Mouse (Mus musculus) CD8-positive naive resting alpha-beta T cell, adult 2 months (primary cell): ENCODE data around the gene Chd1.
A peak's percentile ranks its signal among the peaks of the same experiment; 100 is the strongest.

Source experiments
- DNase-seq, 2 experiments: peaks; one replicate each; pipeline ENCODE4 v3.0.0; 2022; ENCODE audit warnings: low read depth in 2 of 2, low spot score in 2 of 2

Chd1 gene

DNA sequence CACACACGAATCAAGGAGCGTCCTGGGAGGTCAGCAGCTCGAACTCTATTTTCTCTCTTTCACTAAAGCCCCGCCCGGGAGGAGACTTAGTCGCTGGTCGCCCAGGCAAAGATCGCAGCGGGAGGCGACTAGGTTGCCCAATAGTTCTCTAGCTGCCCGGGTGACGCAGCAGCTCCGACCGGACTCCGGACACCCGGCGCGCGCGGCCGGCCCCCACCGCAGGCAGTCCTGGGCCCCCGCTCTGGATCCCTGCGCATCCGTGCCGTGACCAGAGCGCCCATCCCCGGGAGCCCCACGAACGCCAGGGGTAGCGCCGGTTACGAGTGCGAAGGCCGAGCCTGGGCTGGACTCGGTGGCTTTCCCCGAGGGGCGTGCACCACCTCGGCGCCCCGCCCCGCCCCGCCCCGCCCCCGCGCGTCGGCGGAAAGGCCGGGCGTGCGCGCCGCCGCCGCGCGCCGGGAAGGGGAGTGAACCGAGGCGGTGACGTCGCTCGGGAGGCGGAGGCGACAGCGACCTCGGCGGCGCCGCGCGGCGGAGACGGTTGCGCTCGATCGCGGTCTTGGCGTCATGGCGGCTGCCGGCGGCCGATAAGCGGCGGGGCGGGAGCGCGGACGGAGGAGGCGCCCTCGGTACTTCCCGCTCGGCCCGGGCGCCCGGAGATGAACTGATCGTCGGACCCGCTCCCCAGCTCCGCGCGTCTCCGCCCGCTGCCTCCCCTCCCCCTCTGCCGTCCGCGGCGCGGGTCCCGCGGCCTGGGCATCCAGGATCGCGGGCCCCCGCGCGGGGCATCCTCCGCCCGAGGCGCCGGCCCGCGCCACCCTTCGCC is at the start of gene Chd1:
Chd1 (plus strand) TSS at position 493 of the 826 bp plus-strand sequence.
- DNase-seq, result peak; percentile 68 to 70

DNA sequence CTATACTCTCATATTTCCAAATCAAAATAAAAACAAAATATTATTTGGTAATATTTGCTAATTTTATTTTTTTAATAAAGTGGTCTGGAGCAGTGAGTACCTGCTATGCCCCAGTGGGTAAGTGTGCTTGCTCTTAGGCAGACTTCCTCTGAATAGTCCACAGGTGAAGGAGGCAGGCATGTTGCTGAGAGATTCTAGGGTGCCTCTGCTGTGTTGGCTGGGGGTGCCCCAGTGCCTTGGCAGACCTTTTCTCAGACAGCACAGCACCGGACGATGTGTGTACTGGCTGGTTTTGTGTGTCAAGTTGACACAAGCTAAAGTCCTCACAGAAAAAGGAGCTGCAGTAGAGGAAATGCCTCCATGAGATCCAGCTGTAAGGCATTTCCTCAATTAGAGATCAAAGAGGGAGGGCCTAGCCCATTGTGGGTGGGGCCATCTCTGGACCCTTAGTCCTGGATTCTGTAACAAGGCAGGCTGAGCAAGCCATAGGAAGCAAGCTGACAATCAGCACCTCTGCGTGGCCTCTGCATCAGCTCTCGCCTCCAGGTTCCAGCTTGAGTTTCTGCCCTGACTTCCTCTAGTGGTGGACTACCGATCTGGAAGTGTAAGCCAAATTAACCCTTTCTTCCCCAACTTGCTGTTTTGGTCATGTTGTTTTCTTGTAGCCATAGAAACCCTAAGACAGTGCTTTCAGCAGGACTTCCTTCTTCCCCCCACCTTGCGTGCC is 47.7 kb upstream of the Chd1 start:
- DNase-seq, result no peak

DNA sequence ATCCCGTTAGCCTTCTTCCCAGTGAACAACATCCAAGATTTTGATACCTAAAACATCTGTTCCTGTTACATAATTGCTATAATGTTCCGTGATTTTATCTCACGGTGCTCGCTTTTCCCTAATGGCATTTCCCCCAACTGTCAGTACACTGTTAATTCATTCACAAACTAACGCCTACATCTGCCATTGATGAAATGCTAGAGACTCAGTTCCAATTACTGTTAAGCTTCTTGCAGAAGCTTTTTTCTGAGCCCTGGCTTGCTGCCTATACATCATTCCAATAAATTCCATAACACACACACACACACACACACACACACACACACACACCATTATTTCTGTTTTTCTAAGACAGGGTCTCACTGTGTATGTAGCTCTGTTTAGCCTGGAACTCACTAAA is 31.9 kb upstream of the Chd1 start:
- no peak for DNase-seq

DNA sequence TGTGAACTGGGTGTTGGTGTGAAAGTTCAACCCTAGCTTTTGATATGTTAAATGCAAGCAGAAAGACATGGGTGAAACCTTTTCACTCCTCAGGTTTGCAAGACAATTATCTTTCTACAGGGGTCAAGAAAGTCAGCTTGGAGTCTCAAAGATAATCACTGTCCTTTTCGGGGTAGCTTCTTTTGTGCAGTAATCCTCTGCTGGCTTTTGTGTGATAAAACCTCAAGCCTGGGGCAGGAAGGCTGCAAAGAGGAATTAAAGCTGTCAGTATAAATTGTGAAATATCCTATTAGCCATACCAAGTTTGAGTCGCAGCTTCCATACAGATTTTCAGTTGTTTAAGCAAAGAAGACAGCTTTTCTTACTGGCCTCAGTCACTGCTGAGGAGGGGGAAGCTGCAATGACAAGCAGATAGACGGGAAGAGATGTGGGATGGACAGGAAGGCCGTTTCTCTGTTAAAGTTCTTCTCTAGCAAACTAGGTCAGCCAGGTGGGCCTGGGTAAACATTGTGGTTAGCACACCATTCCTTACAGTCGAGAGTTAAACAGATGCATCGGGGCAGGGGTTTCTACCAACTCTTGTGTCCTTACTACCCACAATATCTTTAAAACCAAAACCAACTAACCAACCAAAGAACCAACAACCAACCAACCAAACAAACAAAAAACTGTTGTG is 26.7 kb upstream of the Chd1 start:
- no peak for DNase-seq

DNA sequence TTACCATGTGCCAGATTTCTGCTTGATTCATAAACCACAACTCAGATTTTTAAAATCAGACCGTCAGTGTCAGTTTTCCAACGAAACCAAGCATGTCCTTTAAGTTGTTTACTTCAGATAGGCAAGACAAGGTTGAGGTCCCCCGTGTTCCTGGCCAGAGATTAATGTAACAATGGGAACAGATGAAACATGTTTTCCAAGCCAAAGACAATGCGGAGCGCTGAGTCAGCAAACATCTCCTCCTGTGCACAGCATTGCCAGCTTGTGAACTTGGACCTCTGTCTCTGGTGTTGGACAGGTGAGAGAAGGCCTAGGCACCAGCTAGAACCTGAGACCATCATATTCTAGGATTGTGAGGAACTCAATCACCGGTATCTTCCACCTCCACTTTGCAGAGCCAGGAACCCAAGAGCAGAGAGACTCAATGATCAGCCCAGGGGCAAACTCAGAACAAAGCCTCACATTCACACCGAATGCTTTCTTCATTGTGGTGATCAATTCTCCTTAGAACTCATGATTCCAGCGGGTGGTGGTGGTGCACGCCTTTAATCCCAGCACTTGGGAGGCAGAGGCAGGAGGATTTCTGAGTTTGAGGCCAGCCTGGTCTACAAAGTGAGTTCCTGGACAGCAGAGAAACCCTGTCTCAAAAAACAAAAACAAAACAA is 24.7 kb upstream of the Chd1 start:
- DNase-seq, result no peak

DNA sequence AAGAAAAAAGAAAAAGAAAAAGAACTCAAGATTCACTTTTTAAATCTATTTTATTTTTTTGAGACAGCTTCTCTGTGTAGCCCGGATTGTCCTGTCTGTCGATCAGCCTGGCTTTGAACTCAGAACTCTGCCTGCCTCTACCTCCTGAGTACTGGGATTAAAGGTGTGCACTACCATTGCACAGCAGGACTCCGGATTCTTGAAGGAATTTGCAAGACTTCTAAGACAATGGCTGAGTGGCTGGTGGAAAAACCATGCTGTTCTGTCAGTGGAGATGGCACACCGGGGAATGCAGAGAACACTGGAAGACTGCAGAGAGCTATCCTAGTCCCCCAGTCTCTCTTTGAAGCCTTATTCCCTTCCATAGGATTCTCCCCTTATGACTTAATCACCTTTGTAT is 24.1 kb upstream of the Chd1 start:
- DNase-seq, result no peak

DNA sequence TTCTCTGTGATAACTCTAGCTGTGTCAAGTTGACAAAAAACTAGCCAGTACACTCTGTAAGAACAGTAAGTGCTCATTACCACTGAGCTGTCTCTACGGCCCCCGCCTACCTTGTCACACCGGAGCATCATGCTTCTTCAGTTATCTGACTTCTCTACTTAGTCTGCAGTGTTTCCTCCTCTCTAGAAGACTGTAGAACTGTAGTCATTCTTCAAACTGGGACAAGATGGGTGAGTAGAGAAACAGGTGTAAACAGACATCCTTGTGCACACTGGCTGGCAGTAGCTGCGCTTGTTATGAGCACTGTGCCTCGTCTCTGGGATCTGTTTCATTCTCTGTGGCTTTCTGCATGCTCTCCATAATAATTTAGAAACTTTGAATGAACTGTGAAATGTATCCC is 18.4 kb upstream of the Chd1 start:
- DNase-seq, result no peak

DNA sequence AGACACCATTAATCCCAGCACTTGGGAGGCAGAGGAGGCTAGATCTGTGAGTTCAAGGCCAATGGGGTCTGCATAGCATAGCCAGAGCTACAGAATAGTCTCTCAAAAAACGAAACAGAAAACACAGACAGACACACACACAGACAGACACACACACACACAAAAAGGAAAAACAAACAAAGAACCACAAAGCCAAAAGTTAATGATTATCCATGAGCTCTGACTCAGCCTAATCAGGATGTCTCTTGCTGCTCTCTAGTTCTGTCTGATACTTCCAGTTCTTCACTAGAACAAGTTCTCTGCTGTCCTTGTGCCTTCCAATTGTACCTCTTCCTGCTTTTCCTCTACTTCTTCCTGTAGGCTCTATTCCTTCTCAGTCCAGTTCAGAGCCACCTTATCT is 14.5 kb upstream of the Chd1 start:
- DNase-seq, result no peak

DNA sequence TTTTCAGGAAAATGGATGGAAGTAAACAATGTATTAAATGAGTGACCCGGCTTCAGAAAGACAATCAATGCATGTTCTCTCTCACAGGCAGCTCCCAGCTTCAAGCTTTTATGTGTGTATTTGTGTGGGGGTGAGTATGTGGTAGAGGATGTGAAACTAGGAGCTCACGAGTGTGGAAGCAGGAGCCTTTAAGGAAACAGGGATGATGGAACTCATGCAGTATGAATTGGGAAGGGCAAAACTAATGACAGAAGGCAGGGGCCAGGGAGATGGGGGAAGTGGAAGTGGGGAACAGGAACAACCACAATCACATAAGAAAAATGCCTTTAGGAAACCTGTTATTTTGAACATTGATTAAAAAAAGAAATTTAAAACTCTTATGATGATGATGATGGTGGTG is 9.2 kb upstream of the Chd1 start:
- no peak for DNase-seq

DNA sequence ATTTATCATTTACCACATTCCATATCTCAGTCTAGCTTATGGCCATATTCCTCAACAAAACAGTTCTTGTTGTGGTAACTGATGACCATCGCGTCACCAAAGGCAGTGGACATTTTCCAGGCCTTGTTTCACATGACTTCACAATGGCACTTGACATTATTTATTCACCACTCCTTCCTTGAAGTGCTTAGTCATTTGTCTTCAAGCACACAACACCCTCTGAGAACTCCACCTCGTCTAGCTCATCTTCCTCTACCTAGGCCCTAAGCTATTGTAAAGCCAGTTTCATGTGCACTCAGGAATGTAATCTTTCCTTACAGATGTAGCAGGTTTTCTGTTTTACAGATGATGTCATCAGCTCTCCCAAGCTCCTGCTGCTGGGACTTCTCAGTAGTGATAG is 5.8 kb upstream of the Chd1 start:
- no peak for DNase-seq

DNA sequence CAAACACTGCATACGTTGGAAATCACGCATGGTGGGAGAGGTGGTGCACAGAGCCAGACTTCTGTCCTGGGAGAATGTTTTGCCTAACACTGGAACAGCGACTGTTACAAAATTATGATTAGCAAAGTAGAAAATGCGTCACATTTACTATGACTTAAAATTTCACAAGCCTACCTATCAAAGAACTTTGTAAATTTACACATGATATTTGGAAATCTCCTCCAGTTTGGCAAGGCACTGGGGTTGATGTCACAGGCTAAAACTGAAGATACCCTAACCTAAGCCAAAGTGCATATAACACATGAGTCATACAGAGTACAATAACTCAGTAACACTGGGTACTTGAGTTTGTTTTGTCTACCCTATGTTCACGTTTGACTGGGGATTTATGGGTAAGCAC is 3.3 kb upstream of the Chd1 start:
- no peak for DNase-seq

DNA sequence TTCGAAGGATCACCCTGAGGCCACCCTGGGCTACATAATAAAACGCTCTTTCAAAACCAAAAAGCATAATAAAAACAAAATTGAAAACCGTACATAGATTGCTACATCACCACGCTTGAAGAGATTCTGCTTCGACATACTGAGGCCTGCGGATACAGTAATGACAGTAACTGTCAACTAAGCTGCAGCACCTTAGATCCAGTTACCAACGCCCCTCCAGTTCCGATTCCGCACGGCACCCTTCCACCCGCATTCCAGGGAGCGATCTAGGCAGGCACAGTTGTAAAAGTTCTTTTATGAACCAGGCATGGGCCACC is 651 bp upstream of the Chd1 start:
- no peak for DNase-seq

DNA sequence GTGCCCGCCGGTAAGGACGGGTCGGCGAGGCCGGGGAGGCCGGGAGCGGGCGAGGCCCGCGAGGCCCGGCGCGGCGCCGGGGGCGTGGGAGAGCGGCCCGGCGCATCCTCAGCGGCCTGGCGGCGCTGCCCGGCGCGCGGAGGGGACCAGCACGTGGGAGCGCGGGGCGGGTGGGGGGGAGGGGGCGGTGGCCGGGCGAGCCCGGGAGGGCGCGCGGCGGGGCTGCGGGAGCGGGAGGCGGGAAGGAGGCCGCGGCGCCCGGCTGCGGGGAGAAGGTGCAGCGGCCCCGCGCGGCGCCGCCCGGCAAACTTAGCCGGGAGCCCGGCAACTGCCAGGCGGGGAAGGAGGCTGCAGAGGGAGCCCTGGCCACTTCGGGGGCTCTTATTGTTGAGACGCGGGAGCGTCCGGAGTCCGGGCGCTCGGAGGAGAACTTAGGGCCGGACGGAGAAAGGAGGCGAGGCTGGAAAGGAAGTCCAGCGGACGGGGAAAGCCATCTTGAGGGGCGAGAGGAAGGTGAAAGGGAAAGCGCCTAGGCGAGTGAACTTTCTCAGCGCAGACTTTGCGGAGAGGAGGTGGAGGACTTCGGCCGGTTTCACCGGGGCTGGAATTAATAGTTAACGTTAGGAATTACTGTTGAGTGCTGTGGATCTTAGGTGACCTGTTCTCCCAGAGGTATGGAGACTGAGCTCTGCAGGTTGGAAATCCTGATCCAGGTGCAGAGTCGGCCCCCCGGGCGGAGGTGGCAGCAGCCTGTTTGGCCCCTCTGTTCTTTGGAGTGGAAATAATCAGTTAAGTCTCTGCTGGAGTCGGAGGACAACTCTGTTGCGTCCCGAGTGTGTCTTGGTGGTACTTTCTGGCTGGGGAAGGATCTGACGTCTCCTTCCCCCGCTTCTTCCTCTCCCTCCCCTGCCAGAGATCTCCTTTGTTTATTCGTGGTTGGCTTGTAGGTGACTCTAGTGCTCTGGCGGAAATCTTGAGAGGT is 827 bp downstream of the Chd1 start:
- DNase-seq, result peak; percentile 64 to 72

DNA sequence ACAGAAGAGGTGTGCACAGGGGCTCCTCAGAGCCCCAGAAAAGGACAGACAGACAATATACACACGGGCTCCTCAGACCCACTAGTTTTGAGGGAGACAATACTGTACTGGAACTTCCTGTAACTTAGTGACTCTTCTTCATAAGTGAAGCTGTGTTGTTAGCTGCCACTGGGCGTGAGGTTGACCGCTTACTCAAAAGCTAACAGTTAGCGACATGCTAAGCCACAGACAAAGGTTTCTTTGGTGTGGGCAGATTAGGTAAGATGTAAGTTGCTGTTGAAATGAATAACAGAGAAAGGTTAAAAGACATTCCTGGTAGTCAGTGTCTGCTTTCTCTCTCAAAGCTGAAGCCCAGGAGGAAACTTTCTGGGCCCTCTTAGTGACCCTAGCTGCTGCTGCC is 9.7 kb downstream of the Chd1 start:
- DNase-seq, result peak; percentile 27 to 28

DNA sequence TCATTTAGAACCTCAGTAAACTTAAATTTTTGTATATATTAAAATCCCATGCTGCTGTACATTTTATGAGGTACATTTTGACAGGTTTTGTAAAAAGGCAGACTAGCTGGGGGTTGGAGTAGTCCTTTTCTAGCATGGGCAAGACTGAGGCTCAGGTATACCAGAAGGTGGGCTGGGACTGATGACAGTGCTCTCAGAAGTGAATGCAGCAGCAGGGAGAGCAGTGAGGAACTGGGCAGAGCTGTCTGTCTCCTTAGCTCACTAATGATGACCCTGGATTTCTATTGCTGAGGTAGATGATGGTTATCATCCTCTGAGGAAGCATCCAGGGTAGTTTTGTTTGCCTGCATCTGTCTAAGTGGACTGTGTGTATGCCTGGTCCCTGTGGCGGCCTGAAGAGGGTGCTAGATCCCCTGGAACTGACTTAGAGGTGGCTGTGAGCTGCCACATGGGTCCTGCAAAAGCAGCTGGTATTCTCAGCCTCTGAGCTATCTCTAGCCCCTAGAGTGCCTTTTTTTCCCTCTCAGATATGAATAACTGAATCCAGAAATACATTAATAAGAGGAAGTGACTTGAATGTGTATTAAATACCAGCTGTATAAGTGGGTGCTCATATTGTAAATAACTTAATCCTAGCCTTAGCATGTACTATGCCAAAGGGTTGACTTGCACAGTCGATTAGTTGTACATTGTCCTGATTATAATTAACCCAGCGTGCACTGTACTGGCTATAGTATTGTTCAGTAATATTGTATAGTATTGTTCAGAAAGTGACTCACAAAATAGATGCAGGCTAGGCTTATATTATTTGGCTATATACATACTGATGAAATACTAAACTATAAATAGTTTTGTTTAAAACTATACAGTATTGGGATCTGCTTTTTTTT is 10.5 kb downstream of the Chd1 start:
- DNase-seq, result peak; percentile 48 to 62

DNA sequence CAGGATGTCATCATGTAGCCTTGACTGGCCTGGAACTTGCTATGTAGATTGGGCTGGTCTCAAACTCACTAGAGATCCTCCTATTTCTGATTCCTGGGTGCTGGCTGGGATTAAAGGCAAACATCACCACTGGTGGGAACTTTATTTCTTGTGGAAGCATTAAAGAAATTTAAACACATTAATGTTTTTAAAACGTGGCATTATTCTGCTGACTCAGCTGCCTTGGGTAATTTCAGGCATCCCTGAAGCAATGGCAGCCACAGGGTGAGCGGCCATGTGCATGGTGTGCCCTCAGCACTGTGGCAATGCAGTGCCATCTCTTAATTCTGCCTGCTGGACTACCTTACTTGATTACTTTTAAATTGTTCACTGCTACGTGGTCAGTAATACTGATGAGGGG is 11.2 kb downstream of the Chd1 start:
- no peak for DNase-seq

DNA sequence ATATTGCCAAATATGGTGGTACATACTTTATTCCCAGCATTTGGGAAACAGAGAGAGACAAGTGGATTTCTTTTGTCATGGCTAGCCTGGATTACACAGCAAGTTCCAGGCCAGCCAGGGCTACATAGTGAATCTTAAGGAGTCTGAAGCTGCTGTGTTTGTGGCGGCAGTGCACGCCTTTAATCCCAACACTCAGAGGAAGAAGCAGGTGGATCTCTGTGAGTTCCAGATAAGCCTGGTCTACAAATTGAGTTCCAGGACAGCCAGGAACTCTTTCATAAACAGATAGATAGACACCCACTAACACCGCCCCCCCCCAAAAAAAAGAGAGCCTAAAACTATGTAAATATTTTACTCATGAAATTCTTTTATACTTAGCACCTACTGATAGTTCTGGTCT is 16.1 kb downstream of the Chd1 start:
- DNase-seq, result no peak

DNA sequence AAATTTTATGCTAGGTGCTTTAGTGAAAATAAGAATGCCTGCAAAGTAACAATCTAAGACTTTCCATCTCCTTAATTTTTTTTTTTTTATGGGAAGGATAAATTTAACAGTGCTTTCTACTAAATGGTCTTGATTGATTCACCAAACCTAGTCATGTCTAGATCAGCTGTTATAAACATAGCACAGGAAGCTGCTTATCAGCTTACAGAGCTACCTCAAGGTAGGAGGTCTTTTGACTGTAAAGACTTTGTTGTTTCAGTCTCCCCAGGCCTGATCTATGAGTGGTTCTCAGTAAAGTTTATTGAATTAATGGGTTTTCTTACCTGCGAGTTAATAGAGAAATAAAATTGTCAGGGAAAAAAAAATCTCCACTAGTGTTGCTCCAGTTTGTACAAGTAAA is 18.5 kb downstream of the Chd1 start:
- DNase-seq, result no peak

DNA sequence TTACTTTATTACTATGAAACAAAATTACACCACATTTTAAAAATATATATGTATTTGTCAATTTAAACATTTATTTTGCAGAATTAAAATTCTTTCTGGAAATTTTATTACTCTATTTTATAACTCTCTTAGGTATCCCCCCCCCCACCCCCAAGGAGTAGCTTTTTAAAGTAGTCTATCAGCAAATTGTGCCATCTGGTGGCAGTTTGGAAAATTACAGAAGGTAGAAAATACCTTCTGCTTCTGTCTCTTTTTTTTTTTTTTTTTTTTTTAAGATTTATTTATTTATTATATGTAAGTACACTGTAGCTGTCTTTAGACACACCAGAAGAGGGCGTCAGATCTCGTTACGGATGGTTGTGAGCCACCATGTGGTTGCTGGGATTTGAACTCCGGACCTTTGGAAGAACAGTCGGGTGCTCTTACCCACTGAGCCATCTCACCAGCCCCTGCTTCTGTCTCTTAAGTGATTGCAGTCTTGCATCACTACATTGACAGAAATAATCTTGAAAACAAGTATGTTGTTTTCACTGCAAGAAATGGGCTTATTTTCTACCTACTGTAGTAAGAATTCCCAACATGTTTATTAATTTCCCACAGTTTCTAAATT is 19.2 kb downstream of the Chd1 start:
- DNase-seq, result peak; percentile 23 to 41
